Mouse (Mus musculus) cerebellum, adult 8-10 months (tissue): ENCODE data around the gene Meig1.
A peak's percentile ranks its signal among the peaks of the same experiment; 100 is the strongest.
"Not testable (repeated sequence)": the region's sequence is repeated elsewhere in the genome, so short reads cannot be mapped to it uniquely, and the experiment has no call there.

ENCODE experiments used
- DNase-seq: peaks from one replicate; pipeline ENCODE4 v3.0.0; 2022

The Meig1 gene

DNA sequence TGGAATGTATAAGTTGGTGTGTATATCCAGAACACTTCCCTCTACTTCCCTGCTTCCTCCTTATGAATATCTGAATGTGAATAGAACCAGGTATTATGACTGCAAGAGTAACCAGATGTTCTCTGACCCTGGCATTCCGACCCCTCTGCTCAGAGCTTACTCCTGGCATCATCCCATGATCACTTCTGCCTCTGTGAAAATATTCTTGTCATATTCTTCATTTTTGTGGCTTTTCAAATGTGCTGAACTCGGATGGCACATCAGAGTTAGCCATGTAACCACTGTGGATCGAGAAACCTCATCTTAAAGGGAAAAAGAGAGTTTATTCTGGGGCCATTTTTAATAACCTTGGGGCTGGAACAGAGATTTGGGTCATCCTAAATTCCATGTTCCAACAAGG lies at the start of gene Meig1:
Meig1 (minus strand) TSS at position 101 of the 400 bp plus-strand sequence.
- DNase-seq: no peak

DNA sequence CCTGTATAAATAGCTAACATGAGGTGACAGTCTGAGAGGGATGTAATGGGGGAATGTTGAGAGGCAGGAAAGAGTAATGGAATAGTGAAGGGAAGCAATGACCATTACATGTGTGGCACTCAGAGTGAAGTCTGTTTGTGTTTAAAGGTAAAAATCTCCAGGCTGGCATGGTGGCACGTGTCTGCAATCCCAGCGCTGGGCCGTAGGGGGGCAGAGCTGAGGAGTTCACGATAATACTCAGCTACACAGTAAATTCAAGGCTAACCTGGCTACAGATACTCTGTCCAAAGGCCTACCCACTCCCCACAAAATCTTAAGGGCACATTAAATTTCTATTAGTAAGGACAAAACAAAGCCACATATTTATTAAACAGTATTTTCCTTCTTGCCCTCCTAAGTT lies 34.1 kb upstream of the Meig1 start:
- DNase-seq: no peak

DNA sequence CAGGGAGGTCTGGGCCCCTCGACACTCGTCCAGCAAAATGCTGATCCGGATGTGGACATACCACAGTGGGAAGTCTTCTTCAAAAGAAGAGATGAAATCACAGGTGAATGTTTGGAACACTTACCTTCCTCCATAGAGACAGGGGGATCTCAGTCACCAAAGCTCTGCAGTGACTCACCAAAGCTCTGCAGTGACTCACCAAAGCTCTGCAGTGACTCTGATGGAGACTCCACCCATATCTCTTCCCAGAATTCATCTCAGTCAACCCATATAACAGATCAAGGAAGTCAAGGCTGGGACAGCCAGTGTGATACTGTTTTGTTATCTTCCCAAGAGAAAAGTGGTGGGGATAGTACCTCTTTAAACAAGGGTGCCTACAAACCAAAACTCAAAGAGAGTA lies 30.6 kb upstream of the Meig1 start:
- no peak for DNase-seq

DNA sequence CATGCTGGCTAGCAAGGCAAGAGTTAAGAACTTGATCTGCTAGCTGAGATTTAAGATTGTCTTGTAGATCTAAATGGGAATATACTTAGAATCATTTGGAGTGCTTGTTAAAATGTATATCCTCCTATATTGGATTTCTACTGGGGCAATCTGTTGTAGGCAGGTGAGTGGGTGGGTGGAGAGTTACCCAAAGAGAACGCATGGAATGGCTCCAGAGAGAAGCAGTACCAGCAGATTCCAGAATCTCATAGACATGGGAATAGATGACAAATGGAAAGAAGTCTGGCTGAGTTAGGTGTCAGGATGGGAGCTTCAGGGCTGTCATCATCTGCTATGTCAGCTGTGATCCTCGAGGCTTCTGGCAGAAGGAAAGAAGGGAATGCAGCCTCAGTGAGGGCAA lies 27.0 kb upstream of the Meig1 start:
- no peak for DNase-seq

DNA sequence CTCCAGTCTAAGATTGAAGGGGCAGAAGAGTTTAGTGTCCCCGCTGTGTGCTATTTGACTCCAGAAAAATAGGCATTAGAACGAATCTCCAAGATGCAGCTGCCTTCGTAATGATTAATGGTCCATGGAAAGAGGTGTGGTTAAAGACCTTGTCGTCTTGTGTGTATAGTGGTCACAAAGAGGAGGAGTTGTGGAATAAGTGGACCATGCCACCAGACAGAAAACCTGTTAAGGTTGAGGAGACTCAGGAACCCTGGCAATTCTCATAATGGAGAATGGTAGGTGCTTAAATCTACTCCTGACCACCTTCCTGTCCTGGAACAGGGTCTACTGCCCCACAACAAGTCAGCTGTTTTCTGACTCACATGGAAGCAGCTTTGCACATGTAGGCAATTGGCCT lies 23.5 kb upstream of the Meig1 start:
- no peak for DNase-seq

DNA sequence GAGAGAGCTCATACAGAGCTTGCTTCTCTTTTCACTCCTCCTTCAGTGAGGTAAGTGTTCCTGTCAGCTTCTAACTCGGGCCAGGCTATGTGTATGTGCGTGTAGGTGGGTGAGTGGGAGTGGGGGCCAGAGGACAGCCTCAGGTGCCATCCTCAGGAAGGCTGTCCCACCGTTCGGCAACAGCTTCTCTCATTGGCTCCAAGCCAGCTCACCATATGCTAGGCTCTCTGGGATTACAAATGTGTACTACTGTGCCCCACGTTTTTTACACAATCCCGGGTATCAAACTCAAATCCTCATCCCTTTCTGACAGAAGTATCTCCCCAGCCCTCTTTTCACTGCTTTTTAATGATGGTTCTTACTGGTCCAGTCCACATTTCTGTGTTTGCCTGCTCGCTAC lies 21.8 kb upstream of the Meig1 start:
- peak; percentile 15 for DNase-seq

DNA sequence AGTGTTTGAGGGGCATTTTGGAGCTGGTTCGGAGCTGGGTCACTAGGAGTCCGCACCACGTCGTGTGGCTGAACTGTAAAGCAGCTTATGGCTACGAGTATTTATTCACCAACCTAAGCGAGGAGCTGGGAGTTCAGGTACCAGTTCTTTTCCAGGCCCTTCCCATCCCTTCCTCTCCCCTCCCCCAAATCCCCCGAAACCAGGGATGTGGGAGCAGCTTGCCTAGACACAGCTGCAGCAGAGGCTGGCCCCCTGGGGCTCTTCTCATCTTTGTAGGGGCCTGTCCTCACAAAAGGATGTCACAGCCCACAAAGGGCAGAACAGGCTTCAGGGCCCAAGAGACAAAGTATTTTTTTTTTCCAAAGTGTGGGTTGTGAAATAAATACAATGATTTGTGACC lies 15.5 kb upstream of the Meig1 start:
- no peak for DNase-seq

DNA sequence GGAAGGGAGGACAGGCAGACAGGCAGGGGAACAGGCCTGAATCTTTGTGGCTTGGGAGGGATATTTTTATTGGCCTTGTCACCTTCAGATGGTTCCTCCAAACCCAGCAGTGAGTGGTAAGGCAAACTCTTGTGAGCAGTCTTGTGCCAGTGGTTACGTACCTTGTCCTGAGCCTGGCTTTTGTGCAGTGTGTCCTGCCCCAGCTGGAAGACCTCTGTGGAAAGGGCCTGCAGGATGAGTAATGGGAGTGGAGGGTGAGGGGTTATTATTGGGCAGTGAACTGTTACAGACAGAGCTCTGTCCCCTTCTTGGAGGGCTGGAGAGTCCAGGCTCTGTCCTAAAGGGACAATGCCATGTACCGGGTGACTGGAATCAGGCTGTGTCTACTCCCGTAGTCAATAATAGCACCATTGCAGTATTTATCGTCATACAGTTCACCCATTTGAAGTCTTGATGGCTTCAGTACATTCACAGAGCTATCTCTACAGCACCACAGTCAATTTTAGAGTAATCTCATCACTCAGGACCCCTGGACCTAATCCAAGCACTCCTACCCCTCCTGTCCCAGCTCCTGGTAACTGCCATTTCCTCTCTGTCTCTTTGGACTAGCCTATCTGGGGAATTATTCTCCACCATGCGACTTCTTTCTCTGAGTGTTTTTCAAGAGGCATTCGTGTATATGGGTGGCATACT lies 13.1 kb upstream of the Meig1 start:
- DNase-seq: no peak

DNA sequence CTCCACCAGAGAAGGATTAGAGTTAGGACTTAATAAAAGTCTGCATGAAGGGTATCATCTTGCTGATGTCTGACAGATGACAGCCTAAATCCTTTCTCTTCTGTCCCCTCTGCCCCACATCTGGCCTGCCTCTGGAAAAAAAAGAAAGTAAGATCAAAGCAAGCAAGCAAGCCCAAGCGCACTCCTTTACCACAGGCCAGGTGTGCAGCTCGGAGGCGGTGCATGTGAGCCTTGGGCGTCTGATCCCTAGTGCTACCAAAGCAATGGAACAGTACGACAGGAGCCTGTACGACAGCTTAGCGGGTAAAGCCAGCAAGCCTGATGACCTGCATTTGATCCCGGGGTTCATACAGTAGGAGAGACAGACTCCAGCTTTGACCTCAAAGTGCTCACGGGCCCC lies 8.5 kb upstream of the Meig1 start:
- DNase-seq: no peak

DNA sequence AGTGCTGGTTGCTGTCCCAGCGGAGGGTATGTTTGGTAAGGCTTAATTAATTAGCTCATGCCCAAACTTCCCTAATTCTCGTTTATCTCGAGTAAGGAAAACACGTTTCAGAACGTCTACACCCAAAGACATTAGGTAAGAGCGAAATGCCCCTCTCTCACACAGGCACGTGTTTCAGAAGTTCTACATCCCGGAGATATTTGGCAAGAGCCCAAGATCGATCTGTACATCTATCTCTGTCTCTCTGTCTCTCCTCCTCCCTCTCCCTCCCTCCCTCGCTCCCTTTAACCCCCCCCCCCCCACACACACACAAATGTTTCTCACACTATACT lies 2.1 kb upstream of the Meig1 start:
- DNase-seq: no peak

DNA sequence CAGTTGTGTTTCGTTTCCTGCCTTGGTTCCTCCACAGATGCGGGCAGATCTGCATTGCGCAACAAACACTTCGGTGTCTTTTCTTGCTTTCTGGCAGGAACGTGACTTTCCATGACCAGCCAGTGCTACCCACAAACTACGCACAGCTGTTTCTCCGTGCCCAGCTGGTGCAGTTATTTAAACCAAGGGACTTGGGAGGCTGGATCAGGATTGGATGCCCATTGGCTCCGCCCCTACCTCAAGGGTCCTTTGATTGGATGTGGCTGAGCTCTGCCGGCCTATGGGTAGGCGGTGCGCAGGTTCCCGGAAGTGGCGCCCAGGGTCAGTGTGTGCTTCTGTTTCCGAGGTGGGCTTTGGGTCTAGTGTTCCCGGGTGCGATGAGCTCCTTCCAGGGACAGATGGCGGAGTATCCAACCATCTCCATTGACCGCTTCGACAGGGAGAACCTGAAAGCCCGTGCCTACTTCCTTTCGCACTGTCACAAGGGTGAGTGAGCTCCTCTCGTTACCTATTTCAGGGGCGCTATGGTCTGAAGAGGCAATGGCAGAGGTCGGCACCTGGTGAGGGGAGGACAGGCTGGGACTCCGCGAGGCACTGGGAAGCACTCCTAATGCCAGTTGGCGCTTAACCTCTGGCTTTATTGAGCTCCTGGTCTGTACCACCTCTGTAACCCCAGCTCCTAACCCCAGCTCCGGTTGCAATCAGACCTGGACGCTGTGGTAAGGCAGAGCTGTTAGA lies 1.6 kb upstream of the Meig1 start, which contains the start of gene Dclre1c:
Dclre1c (plus strand) TSS at position 291 of the 738 bp plus-strand sequence.
- peak; percentile 70 for DNase-seq

DNA sequence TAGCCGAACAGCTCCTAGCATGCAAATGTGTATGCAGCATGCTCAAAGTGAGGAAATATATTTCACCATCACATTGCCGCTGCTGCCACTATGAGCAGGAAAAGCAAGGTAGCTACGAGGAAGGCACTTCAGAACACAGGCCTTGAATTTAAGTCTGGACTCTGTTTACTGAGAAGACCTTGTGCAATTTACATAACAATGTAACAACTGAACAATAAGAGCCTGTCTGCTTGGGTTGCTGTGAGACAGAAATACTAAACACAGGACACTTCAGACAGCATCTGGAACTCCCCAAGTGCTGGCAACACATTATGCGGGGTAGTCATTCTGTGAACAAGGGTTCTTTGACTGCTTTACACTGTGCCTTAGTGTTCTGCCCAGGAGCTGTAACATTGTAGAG lies 2.3 kb downstream of the Meig1 start:
- no peak for DNase-seq

DNA sequence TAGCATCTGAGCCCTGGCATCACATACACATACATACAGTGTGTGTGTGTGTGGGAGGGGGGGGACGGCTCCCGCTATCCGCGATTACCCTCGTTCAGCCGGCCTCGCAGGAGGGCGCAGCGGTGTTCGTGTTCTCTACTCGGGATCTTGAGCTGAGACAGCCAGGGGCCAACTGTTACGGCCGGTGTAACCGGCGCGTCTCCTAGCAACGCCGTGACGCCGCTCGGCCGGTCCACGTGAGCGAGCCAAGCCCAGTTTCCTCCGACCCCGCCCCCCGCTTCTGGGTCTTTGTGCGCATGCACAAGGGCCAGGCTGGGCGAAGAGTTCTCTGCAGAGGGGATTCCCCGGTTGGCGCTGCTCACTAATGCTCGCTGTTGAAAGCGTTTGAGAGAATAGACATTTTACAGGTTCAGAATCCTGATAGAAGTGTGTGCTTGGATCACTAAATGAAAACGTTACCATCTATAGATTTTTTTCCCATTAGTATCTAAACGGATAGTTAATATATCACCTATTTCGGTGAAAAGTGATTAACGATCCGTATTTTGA lies 3.5 kb downstream of the Meig1 start:
- DNase-seq: peak; percentile 83

DNA sequence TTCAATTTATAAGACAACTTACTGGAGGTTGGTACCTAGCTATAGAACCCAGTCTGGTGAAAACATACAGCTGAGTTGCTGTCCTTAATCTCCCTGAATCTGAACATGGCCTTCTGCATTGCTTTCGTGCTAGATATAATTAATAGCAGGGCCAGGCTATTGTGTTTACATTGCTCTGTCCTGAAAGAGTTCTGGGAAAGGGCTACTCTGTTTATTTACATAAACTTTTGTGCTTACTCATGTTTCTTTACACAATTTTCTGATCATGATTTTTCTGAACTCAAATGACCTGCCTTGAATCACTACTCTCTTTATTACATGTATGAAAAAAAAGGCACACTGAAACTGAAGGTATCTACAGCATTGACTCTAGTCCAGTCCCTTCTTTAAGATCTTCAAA lies 6.8 kb downstream of the Meig1 start:
- no peak for DNase-seq

DNA sequence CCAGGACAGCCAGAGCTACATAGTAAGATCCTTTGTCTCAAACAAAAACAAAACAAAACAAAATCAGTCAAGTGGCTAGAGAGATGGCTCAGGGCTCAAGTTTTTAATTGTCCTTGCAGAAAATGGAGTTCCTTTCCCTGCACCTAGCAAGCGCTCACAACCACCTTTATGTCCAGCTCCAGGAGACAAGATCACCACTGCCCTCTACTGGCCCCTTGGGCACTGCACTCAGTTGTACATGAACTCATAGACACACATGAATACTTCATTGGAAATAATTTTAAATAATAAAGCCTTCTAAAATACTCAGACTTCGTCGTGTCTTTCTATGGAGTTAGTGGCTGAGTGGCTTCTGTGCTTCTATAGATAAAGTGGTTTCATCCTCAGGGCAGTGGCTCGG lies 8.2 kb downstream of the Meig1 start:
- DNase-seq: peak; percentile 26

DNA sequence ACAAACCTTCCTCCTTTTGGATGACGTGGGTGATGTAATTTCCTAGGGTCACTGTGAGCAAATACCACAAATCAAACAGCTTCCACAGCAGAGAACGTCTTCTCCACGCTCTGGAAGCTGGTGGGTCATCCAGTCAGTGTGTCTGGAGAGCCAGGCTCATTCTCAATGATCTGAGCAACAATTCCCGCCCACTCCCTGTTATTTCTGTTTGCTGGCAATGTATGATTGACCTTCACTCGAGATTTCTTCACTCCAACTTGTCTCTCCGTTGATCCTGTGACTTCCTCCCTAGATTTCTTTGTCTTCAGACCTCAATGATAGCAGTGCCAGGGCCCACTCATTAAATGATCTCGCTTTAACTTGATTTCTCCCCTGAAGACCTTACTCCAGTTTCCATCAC lies 14.7 kb downstream of the Meig1 start:
- no peak for DNase-seq

DNA sequence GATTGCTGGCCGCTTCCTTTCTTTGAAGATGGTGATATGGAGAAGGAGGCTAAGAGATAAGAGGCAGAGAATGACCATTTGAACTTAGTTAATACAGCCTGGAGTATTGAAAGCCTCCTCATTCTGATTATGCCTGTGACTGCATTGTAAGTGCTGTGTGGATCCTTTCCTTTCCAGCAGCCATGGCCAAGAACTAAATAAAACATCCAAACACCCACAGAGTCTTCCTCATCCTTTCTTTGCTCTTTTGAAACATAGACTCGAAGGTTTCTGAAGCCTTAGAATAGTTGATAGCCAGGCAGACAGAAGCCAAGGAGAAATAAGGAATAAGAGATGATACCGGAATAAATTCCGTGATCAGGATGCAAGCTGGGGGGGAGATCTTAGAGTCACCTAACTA lies 16.5 kb downstream of the Meig1 start:
- no peak for DNase-seq

DNA sequence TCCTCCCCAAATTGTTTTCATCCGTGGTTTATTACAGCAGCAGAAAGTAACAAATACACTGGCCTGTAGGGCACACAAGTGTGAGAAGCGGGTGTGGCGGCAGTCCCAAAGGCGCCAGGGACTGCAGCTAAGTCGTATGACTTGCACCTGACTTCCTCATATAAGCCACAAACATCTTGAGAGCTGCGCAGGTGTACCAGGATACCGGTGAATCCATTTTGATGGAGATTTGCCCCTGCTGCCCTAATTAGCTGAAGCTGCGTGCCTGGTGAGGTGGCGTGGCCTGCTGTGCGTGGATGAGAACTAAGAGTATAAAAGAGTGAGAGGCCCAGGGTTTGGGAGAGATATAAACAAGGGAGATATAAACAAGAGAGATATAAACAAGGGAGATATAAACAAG lies 25.3 kb downstream of the Meig1 start, which contains the start of gene Olah:
Olah (minus strand) TSS at position 101 of the 400 bp plus-strand sequence.
- not testable (repeated sequence) for DNase-seq

DNA sequence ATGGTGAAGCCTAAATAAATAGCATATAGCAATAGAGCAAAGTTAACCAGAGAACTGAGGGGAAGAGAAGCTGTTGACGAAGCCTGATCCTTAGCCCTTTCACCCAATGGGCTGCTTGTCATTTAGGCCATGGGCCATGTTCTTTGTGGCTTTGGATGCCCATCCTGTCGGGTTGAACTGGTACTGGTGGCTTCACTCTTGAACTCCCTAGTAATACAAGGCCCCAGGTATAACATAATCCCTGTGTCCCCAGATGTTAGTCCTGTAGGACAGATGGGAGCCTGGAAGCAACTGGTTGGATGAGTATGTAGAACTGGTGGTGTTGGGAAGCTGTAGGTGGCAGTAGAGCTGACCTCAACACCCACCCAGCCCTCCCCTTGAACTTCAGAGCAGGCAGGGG lies 30.5 kb downstream of the Meig1 start:
- DNase-seq: no peak

DNA sequence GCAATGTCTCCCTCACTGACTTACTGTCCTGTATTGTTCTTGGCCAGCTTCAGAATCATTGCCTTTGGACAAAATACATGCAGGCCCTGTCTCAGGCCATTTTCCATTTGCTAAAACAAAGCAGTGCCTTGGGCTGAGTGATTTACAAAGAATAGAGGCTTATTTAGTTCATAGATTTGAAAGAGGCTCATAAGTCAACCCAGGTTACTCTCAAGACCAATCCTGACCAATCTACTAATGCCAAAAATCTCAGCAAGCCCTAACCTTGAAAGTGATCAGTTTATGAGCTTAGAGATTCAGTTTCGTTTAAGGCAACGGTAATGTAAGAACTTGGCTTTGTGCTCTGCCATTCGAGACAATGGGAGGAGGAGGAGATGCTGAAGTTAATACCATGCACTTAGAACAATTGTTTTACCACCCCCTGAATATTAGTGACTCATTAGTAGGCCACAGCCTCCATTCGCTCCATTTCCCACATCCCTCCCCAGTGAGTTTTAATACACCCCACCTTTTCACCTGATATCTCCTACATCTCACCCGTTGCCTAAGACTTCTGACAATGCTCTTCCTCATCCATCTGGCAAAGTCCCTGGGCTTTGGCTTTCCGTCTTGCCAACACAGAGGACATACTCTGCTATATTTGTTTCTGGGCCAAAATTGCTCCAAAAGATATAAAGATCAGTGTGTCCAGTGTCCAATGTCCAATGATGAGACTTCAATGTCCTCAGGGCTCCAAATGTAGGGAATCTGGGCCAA lies 35.2 kb downstream of the Meig1 start:
- no peak for DNase-seq

DNA sequence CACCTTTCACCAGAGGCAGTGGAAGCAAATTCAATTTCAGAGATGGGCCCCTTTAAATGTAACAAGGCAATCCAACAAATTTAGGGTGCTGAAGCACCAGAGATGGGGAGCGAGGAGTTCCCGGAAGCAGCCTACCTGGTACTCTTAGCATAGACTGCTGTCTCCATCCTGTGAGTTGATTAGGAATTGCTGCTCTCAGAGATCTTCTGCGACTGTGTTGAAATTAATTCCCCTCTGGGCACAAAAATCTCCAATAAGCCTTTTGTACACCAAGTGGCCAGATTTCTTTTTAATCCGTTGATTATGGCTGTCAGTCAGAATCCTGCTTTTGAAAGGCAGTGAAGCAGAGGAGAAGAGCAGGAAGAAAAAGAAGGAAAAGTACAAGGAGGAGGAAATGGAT lies 57.3 kb downstream of the Meig1 start:
- DNase-seq: no peak

DNA sequence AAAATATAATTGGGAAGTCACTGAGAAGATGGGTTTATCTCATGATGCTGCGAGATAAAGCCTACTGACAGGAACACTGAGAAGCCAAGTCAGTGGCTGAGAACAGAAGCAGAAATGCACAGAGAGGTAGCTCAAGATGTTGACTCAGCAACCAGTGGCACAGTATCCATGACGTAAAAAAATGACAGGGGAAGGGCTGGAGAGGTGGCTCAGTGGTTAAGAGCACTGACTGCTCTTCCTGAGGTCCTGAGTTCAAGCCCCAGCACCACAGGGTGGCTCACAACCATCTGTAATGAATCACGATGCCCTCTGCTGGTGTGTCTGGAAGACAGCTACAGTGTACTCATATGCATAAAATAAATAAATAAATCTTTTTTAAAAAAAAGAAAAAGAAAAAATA lies 61.4 kb downstream of the Meig1 start:
- DNase-seq: no peak
